Mouse (Mus musculus) E14TG2a.4 (cell line): ENCODE data around the gene Ccdc88b.

Source experiments
- H3K27me3 ChIP-seq: 2 replicates; pipeline ENCODE4 v1.6.1; 2014; ENCODE audit warnings: low read length, control low read depth; ENCODE audit not compliant: insufficient read depth
- H3K36me3 ChIP-seq: 2 replicates; pipeline ENCODE4 v1.6.1; 2014; ENCODE audit warnings: low read length, control low read depth; ENCODE audit not compliant: insufficient read depth
- H3K4me1 ChIP-seq: replicated peaks from 2 replicates; pipeline ENCODE4 v1.6.1; 2014; ENCODE audit warnings: low read depth, low read length, control low read depth
- H3K4me3 ChIP-seq: replicated peaks from 2 replicates; pipeline ENCODE4 v1.5.1; 2014; ENCODE audit warnings: mild to moderate bottlenecking, low read length
- H3K9me3 ChIP-seq: 2 replicates; pipeline ENCODE4 v1.6.1; 2014; ENCODE audit warnings: low read length, control low read depth
- CTCF ChIP-seq: conservative IDR thresholded peaks from 2 replicates; pipeline ENCODE4 v1.5.1; 2014; ENCODE audit warnings: low read length
- NANOG ChIP-seq: IDR thresholded peaks from 2 replicates; pipeline ENCODE4 v1.6.1; 2014; ENCODE audit warnings: borderline replicate concordance, low read length, mixed read lengths
- POU5F1 ChIP-seq: IDR thresholded peaks from 2 replicates; pipeline ENCODE4 v1.6.1; 2014; ENCODE audit warnings: low read length, borderline replicate concordance

Gene Ccdc88b

DNA sequence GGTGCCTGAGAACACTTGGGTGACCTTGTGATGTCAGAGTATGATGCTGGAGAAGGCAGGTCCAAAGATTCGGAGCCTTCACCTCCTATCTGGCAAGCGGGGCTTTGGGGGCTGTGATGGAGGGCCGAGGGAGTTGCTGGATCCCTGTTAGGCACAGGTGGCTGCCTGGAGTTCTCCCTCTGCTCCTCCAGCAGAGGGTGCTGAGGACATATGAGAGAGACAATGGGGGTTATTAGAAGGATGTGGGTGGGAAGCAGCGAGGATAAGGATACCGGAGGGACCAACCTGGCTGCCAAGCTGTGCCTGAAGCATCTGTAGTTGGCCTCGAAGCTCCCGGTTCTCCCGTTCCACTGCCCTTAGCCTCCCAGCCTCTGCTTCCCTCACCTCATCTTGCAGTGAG lies 4.1 kb downstream of the Ccdc88b start:
- H3K4me1 ChIP-seq = peaks cover 65% of the 10 kb centered on the region
- no peaks in the 10 kb centered on the region for H3K36me3 ChIP-seq
- no peak for TF ChIP-seq CTCF
- no peak for TF ChIP-seq NANOG
- TF ChIP-seq POU5F1 = no peak
- H3K4me3 ChIP-seq = no peak overlapping the region
- no peaks in the 10 kb centered on the region for H3K9me3 ChIP-seq
- peaks cover 63% of the 10 kb centered on the region for H3K27me3 ChIP-seq

DNA sequence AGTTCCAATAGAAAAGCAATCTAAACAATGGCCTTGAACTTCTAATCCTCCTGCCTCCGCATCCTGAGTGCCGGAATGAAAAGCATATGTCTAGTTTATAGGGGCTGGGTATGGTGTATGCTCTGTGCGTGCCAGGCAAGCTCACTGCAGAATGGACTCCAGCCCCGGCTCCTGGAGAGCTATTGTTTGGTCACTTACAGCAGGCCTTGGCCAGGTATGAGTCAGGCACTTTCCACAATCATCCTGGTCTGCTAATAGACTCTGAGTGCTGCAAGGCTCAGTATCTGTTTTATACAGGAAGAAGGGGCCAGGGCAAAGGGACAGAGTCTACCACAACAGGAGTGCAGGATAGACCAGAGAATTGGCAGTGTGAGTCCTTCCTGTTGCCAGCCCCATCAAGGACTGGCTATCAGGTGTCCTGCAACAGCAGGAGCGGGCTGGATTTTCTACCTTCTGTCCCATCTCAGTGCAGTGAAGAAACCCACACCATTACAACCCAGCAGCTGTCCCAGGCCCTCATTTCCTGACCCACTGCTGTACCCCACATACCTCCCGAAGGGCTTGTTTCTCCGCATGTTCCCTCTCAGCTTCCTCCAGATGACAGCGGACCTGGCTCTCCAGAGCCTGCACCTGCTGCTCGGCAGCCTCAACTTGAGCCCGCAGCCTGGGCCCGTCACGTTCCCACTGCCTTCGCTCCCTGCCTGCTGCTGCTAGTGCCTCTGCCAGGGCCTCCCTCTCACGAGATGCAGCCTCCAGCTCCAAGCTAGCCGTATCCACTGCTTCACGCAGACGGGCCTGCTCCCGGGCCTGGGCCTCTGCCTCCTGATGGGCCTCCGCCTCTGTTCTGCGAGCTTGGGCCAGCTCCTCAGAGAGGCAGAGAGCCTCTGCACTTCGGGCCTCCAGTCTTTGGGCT lies 5.4 kb downstream of the Ccdc88b start:
- 0 out of 2 replicates have a peak overlapping the region, but pooled peaks have one; percentile 13 for H3K4me3 ChIP-seq
- H3K4me1 ChIP-seq = peaks cover 77% of the 10 kb centered on the region
- H3K9me3 ChIP-seq = no peaks in the 10 kb centered on the region
- H3K27me3 ChIP-seq = peaks cover 76% of the 10 kb centered on the region
- no peak for TF ChIP-seq CTCF
- no peak for TF ChIP-seq POU5F1
- no peak for TF ChIP-seq NANOG
- no peaks in the 10 kb centered on the region for H3K36me3 ChIP-seq

DNA sequence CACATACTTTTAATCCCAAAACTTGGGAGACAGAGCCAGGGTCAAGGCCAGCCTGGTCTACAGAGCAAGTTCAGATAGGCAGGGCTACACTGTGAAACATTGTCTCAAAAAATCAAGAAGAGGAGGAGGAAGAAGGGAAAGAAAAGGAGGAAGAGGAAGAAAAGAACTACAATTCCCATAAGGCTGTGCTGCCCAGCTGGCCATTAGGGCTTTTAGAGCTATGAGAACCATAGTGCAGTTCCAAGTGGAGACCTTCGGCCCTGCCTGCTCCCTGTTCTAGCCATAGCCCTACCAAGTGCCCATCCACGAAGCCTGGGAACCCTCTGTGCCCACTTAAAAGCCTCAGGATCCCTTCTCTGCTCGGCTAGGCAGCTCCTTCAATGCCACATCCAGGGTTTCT lies 6.5 kb downstream of the Ccdc88b start:
- Histone ChIP-seq H3K9me3 (no peaks in the 10 kb centered on the region), H3K36me3 (no peaks in the 10 kb centered on the region), H3K4me3 (no peak overlapping the region), H3K27me3 (peaks cover 84% of the 10 kb centered on the region), H3K4me1 (peaks cover 79% of the 10 kb centered on the region)
- TF ChIP-seq CTCF (no peak), NANOG (no peak), POU5F1 (no peak)

DNA sequence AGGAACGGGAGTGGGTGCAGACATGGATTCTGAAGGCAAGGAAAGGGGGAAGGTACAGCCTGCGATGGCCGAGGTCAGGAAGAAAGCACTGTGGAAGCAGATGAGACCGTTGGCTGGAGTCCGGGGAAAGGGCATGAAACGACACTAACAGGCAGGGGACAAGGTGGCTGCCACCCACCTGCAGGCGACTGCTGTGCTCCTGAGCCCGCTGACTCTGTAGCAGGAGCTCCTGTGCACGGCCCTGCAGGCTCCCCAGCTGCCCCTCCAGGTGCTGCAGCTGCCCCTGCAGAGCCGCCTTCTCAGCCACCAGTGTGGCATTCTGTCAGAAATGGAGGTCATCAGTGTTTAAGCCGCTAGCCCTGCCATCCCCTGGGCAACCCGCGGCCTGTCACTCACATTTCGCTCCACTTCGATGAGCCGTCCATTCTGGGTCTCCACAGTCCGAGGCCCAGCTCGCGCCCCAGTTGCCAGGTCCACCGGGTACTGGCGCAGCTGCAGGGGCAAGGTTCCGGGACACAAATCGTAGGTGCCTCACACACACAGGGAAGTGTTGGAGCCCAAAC lies 8.4 kb downstream of the Ccdc88b start:
- TF ChIP-seq CTCF (no peak), POU5F1 (no peak), NANOG (no peak)
- Histone ChIP-seq H3K36me3 (no peaks in the 10 kb centered on the region), H3K27me3 (peaks cover 90% of the 10 kb centered on the region), H3K9me3 (no peaks in the 10 kb centered on the region), H3K4me3 (peak overlapping the region; percentile 37; the same call in 1 of the 2 replicates), H3K4me1 (peaks cover 62% of the 10 kb centered on the region)

DNA sequence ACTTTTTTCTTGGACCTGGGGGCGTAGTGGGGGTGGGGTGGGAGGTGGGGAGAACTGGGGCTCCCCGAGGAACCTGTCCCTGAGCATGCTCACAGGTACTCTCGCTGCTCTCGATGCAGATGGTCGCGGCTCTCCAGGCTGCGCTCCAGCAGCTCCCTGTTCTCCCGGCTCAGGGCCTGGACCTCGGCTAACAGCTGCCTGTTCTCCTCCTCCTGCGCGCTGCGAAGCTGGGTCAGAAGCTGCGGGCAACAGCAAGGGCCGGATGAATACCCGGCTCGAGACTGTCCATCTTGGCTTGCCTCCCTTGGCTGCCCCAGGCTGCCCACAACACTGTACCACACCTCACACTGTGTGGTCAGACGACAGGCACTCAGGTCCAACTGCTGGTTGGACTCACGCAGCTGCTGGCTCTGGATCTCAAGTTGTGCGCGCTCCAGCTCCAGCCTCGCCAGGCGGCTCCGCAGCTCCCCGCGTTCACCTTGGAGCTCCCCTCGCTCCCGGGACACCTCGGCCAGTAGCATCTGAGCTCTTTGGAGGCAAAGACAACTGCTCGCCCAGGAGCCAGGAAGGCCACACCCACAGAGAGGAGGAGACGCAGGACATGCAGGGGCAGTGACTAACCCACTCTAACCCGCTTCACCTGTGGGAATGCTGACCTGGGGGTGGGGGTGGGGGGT lies 10.0 kb downstream of the Ccdc88b start:
- peak overlapping the region; percentile 62 for H3K4me3 ChIP-seq
- no peak for TF ChIP-seq NANOG
- TF ChIP-seq POU5F1 = no peak
- no peak for TF ChIP-seq CTCF
- H3K36me3 ChIP-seq = no peaks in the 10 kb centered on the region
- H3K9me3 ChIP-seq = no peaks in the 10 kb centered on the region
- H3K27me3 ChIP-seq = peaks cover 90% of the 10 kb centered on the region
- H3K4me1 ChIP-seq = peaks cover 49% of the 10 kb centered on the region

DNA sequence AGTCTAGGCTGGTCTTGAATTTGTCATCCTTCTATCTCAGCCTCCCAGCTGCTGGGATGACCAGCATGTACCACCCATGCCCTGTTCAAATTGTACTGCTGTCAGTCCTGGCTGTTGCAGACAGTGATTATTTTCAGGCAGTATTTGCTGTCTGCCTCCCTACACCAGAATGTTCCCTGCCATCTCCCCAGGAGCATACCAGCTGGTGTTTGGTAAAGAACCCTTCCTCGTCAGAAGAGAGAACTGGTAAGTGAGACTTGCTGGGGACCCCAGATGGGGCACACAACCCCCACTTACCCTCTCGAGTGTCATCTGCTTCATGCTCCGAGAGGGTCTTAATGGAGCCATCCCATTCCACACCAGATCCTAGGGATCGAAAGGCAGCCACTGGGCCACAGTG lies 12.0 kb downstream of the Ccdc88b start:
- TF ChIP-seq CTCF = no peak
- Histone ChIP-seq H3K4me3 (no peak overlapping the region), H3K9me3 (no peaks in the 10 kb centered on the region), H3K27me3 (peaks cover 97% of the 10 kb centered on the region), H3K36me3 (no peaks in the 10 kb centered on the region), H3K4me1 (peaks cover 46% of the 10 kb centered on the region)

DNA sequence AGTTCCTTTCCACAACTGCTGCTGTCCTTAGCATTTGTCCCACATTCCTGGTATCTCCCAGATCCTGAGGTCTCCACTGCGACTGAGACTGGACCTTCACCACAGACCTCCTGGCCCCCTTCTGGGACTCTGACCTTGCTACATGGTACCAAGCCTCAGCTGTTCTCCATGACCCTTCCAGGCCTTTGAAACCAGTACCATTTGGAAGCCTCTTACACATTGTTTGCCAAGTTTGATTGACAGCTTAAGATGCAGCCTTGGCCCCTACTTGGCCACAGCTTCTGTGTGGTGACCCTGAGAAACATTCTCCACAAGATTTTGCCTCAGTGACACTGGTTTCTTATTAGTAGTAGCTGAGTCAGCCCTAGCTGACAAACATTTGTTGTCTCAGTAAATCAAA lies 15.7 kb downstream of the Ccdc88b start:
- Histone ChIP-seq H3K4me1 (peaks cover 34% of the 10 kb centered on the region), H3K4me3 (no peak overlapping the region), H3K9me3 (no peaks in the 10 kb centered on the region), H3K27me3 (peaks cover 97% of the 10 kb centered on the region), H3K36me3 (peaks cover 18% of the 10 kb centered on the region)
- TF ChIP-seq POU5F1 = no peak
- TF ChIP-seq NANOG = no peak
- no peak for TF ChIP-seq CTCF

DNA sequence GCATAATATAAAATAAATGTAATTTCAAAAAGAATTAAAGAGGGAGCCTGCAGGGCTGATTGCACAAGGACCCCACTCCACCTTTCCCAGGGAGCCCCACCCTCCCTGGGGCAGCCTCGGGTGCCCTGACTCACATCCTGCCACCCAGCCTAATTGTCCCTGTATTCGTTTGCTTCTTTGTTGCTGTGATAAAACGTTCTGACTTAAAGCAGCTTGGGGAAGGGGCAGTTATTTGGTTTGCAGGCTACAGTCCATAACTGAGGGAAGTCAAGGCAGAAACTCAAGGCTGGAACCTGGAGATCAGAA lies 16.8 kb downstream of the Ccdc88b start:
- Histone ChIP-seq H3K9me3 (no peaks in the 10 kb centered on the region), H3K4me3 (0 out of 2 replicates have a peak overlapping the region, but pooled peaks have one; percentile 79), H3K27me3 (peaks cover 95% of the 10 kb centered on the region), H3K4me1 (peaks cover 28% of the 10 kb centered on the region), H3K36me3 (peaks cover 28% of the 10 kb centered on the region)
- TF ChIP-seq POU5F1 (no peak), CTCF (no peak), NANOG (no peak)
